Mouse (Mus musculus): Measurements from ENCODE around the gene Alpk1. TPM values are rescaled to one million over a fixed set of nuclear protein-coding genes. Genes with fewer than 3 reads are reported as not detected.

Alpk1 gene
- polyA plus RNA-seq, 1 experiment, result 1.6 TPM

- DNase-seq (ENCODE audit: low read depth in 1 of 2, low spot score in 2 of 2), result no peak
- no peak overlapping the region for H3K27ac ChIP-seq (ENCODE audit: insufficient read depth, low read length)
- H3K27me3 ChIP-seq (ENCODE audit: control insufficient read depth, insufficient read depth, low read length), result no peaks in the 10 kb centered on the region
Measured at GRCm38 (mm10) chr3:127818694-127819663, 38.7 kb upstream of the Alpk1 start.

GRCm38 (mm10) chr3:127817120-127817683 lies 36.9 kb upstream of the Alpk1 start:
- H3K27me3 ChIP-seq (ENCODE audit: control insufficient read depth, insufficient read depth, low read length), result no peaks in the 10 kb centered on the region
- DNase-seq (ENCODE audit: low read depth in 1 of 2, low spot score in 2 of 2), result no peak
- peaks cover 13% of the 10 kb centered on the region for H3K36me3 ChIP-seq (ENCODE audit: control insufficient read depth, insufficient read depth, low read length)
- no peak for TF ChIP-seq POLR2A (IDR thresholded peaks at IDR 0.05; ENCODE audit: low read depth, low read length)
- TF ChIP-seq CTCF (IDR thresholded peaks at IDR 0.05; ENCODE audit: extremely low read depth, insufficient read depth, insufficient read length, insufficient replicate concordance), result no peak
- 92% methylated on average over 7 of the region's 7 CpGs for WGBS
- no peak overlapping the region for H3K27ac ChIP-seq (ENCODE audit: insufficient read depth, low read length)
- H3K4me1 ChIP-seq (ENCODE audit: control insufficient read depth, insufficient read depth, insufficient read length), result peaks cover 2% of the 10 kb centered on the region; the same call in 1 of the 2 replicates
- no peak overlapping the region for H3K4me3 ChIP-seq (ENCODE audit: extremely low read depth, insufficient read depth, insufficient read length)

More at GRCm38 (mm10) chr3:127818694-127819663, 38.7 kb upstream of the Alpk1 start:
- WGBS, result 88% methylated on average over 11 of the region's 11 CpGs
- peaks cover 9% of the 10 kb centered on the region; the same call in 1 of the 2 replicates for H3K36me3 ChIP-seq (ENCODE audit: control insufficient read depth, insufficient read depth, low read length)
- H3K4me1 ChIP-seq (ENCODE audit: control insufficient read depth, insufficient read depth, insufficient read length), result peaks cover 5% of the 10 kb centered on the region; the same call in 1 of the 2 replicates
- no peak overlapping the region for H3K4me3 ChIP-seq (ENCODE audit: extremely low read depth, insufficient read depth, insufficient read length)
- no peak for TF ChIP-seq CTCF (IDR thresholded peaks at IDR 0.05; ENCODE audit: extremely low read depth, insufficient read depth, insufficient read length, insufficient replicate concordance)
- no peak for TF ChIP-seq POLR2A (IDR thresholded peaks at IDR 0.05; ENCODE audit: low read depth, low read length)

GRCm38 (mm10) chr3:127809103-127809502 lies 28.8 kb upstream of the Alpk1 start:
- H3K4me1 ChIP-seq (ENCODE audit: control insufficient read depth, insufficient read depth, insufficient read length), result no peaks in the 10 kb centered on the region
- no peak overlapping the region for H3K4me3 ChIP-seq (ENCODE audit: extremely low read depth, insufficient read depth, insufficient read length)
- DNase-seq (ENCODE audit: low read depth in 1 of 2, low spot score in 2 of 2), result no peak
- H3K27ac ChIP-seq (ENCODE audit: insufficient read depth, low read length), result no peak overlapping the region
- no peak for TF ChIP-seq POLR2A (IDR thresholded peaks at IDR 0.05; ENCODE audit: low read depth, low read length)
- no peak for TF ChIP-seq CTCF (IDR thresholded peaks at IDR 0.05; ENCODE audit: extremely low read depth, insufficient read depth, insufficient read length, insufficient replicate concordance)
- H3K36me3 ChIP-seq (ENCODE audit: control insufficient read depth, insufficient read depth, low read length), result peaks cover 36% of the 10 kb centered on the region
- H3K27me3 ChIP-seq (ENCODE audit: control insufficient read depth, insufficient read depth, low read length), result no peaks in the 10 kb centered on the region
- WGBS, result 97% methylated on average over 7 of the region's 7 CpGs

GRCm38 (mm10) chr3:127807846-127808245 lies 27.5 kb upstream of the Alpk1 start:
- 93% methylated on average over 5 of the region's 5 CpGs for WGBS
- TF ChIP-seq POLR2A (IDR thresholded peaks at IDR 0.05; ENCODE audit: low read depth, low read length) (no peak), CTCF (IDR thresholded peaks at IDR 0.05; ENCODE audit: extremely low read depth, insufficient read depth, insufficient read length, insufficient replicate concordance) (no peak)
- H3K4me1 ChIP-seq (ENCODE audit: control insufficient read depth, insufficient read depth, insufficient read length), result no peaks in the 10 kb centered on the region

GRCm38 (mm10) chr3:127805991-127806390 lies 25.7 kb upstream of the Alpk1 start:
- Histone ChIP-seq H3K4me3 (ENCODE audit: extremely low read depth, insufficient read depth, insufficient read length) (no peak overlapping the region), H3K36me3 (ENCODE audit: control insufficient read depth, insufficient read depth, low read length) (peaks cover 27% of the 10 kb centered on the region), H3K27ac (ENCODE audit: insufficient read depth, low read length) (no peak overlapping the region), H3K27me3 (ENCODE audit: control insufficient read depth, insufficient read depth, low read length) (no peaks in the 10 kb centered on the region), H3K4me1 (ENCODE audit: control insufficient read depth, insufficient read depth, insufficient read length) (no peaks in the 10 kb centered on the region)
- WGBS, result 97% methylated on average over 6 of the region's 6 CpGs
- no peak for DNase-seq (ENCODE audit: low read depth in 1 of 2, low spot score in 2 of 2)
- TF ChIP-seq POLR2A (IDR thresholded peaks at IDR 0.05; ENCODE audit: low read depth, low read length) (no peak), CTCF (IDR thresholded peaks at IDR 0.05; ENCODE audit: extremely low read depth, insufficient read depth, insufficient read length, insufficient replicate concordance) (no peak)

More at GRCm38 (mm10) chr3:127807846-127808245, 27.5 kb upstream of the Alpk1 start:
- Histone ChIP-seq H3K27ac (ENCODE audit: insufficient read depth, low read length) (no peak overlapping the region), H3K36me3 (ENCODE audit: control insufficient read depth, insufficient read depth, low read length) (peaks cover 33% of the 10 kb centered on the region), H3K27me3 (ENCODE audit: control insufficient read depth, insufficient read depth, low read length) (no peaks in the 10 kb centered on the region), H3K4me3 (ENCODE audit: extremely low read depth, insufficient read depth, insufficient read length) (no peak overlapping the region)
- DNase-seq (ENCODE audit: low read depth in 1 of 2, low spot score in 2 of 2), result no peak

- Histone ChIP-seq H3K27me3 (ENCODE audit: control insufficient read depth, insufficient read depth, low read length) (no peaks in the 10 kb centered on the region), H3K27ac (ENCODE audit: insufficient read depth, low read length) (no peak overlapping the region), H3K4me1 (ENCODE audit: control insufficient read depth, insufficient read depth, insufficient read length) (no peaks in the 10 kb centered on the region), H3K4me3 (ENCODE audit: extremely low read depth, insufficient read depth, insufficient read length) (no peak overlapping the region), H3K36me3 (ENCODE audit: control insufficient read depth, insufficient read depth, low read length) (peaks cover 24% of the 10 kb centered on the region)
- 95% methylated on average over 12 of the region's 12 CpGs for WGBS
- no peak for TF ChIP-seq POLR2A (IDR thresholded peaks at IDR 0.05; ENCODE audit: low read depth, low read length)
- TF ChIP-seq CTCF (IDR thresholded peaks at IDR 0.05; ENCODE audit: extremely low read depth, insufficient read depth, insufficient read length, insufficient replicate concordance), result no peak
- DNase-seq (ENCODE audit: low read depth in 1 of 2, low spot score in 2 of 2), result no peak
Measured at GRCm38 (mm10) chr3:127805071-127805470, 24.7 kb upstream of the Alpk1 start.
